26 mouse cellular contexts compared by ENCODE assay signal in genomic region chr2:107224679-107225078, GRCm38 (mm10).
DNase-seq lines count a peak whose midpoint lies in the region; ATAC-seq lines count a peak whose summit lies in the region.
"Had no signal": no experiment of that assay in that cellular context is flagged by ENCODE, and none has a peak within 500 bp of the region (broad histone marks: within the 10 kb centered on the region; RNA-seq: fewer than 3 reads in every experiment).

No protein-coding gene starts in this region.

- no peaks in the 10 kb centered on the region for H3K36me3 ChIP-seq in midbrain, embryonic 16.5 days (ENCODE audit: control insufficient read depth, insufficient read depth, low read length)
- H3K36me3 ChIP-seq: embryonic facial prominence, embryonic 10.5 days; embryonic facial prominence, embryonic 12.5 days; forebrain, embryonic 15.5 days; G1E had no signal

- no peaks in the 10 kb centered on the region for H3K9me3 ChIP-seq in midbrain, embryonic 16.5 days (replicated peaks; ENCODE audit: control insufficient read depth, low read length, poor library complexity, severe bottlenecking)
- H3K9me3 ChIP-seq: embryonic facial prominence, embryonic 10.5 days; embryonic facial prominence, embryonic 12.5 days; forebrain, embryonic 13.5 days; forebrain, embryonic 15.5 days; G1E had no signal

- H3K4me2 ChIP-seq in midbrain, embryonic 16.5 days (ENCODE audit: low read length): no peak overlapping the region
- H3K4me2 ChIP-seq: embryonic facial prominence, embryonic 12.5 days; forebrain, embryonic 13.5 days; forebrain, embryonic 15.5 days had no signal

- no peak overlapping the region for H3K4me3 ChIP-seq in midbrain, embryonic 16.5 days (ENCODE audit: low read depth, low read length)
- H3K4me3 ChIP-seq: embryonic facial prominence, embryonic 10.5 days; embryonic facial prominence, embryonic 12.5 days; forebrain, embryonic 13.5 days; forebrain, embryonic 15.5 days had no signal

- no peak overlapping the region for H3K27ac ChIP-seq in midbrain, embryonic 16.5 days (ENCODE audit: low read length)
- H3K27ac ChIP-seq: embryonic facial prominence, embryonic 10.5 days; embryonic facial prominence, embryonic 12.5 days; forebrain, embryonic 13.5 days; forebrain, embryonic 15.5 days had no signal

- no peak overlapping the region for H3K9ac ChIP-seq in midbrain, embryonic 16.5 days (ENCODE audit: low read depth, low read length)
- H3K9ac ChIP-seq: embryonic facial prominence, embryonic 12.5 days; forebrain, embryonic 13.5 days; forebrain, embryonic 15.5 days had no signal

- H3K4me1 ChIP-seq in midbrain, embryonic 16.5 days (ENCODE audit: control insufficient read depth, insufficient read depth, low read length): no peaks in the 10 kb centered on the region
- H3K4me1 ChIP-seq: embryonic facial prominence, embryonic 10.5 days; embryonic facial prominence, embryonic 12.5 days; forebrain, embryonic 13.5 days; forebrain, embryonic 15.5 days had no signal

- no peaks in the 10 kb centered on the region for H3K27me3 ChIP-seq in midbrain, embryonic 16.5 days (ENCODE audit: control insufficient read depth, insufficient read depth, low read depth, low read length)
- H3K27me3 ChIP-seq: CH12.LX; embryonic facial prominence, embryonic 12.5 days; forebrain, embryonic 13.5 days; forebrain, embryonic 15.5 days; Patski had no signal

- 84% methylated on average over 2 of the region's 2 CpGs for WGBS in midbrain, embryonic 16.5 days

- no peak for DNase-seq in frontal cortex, postnatal 10 days (ENCODE audit: low spot score in 2 of 2)
- DNase-seq in retina, embryonic 14.5 days (ENCODE audit: low spot score): no peak
- no peak for DNase-seq in kidney, postnatal 14 days
- DNase-seq: adrenal gland, adult 8-10 months; adrenal gland, postnatal 14 days; adrenal gland, postnatal 36 days; B cell, adult 2 months; cerebellum, adult 11 months; cerebellum, adult 18-20 months; cerebellum, adult 8-10 months; cerebellum, adult 9-11 months; cerebellum, postnatal 14 days; cerebellum, postnatal 36 days had no signal

- peak; percentile 41; the same call in 1 of the 2 replicates for ATAC-seq in frontal cortex, adult (ENCODE audit: low TSS enrichment)
- ATAC-seq in granulocyte monocyte progenitor cell, adult 5-6 weeks (replicated peaks; ENCODE audit: poor library complexity, severe bottlenecking): peak; percentile 99
- ATAC-seq in megakaryocyte, adult 5-6 weeks (ENCODE audit: poor library complexity, severe bottlenecking): peak; percentile 96
- no peak for ATAC-seq in midbrain, embryonic 16.5 days
- ATAC-seq: activated CD4-positive, CD25-positive, alpha-beta regulatory T cell, adult 4 months; CD4-positive, CD25-positive, alpha-beta regulatory T cell, adult 4 months; forebrain, embryonic 13.5 days; forebrain, embryonic 15.5 days; Patski had no signal
